Comparison of ENCODE assay signal across 8 mouse cellular contexts in genomic region chr15:98631493-98631892, GRCm38 (mm10). TPM values are rescaled to one million over a fixed set of nuclear protein-coding genes. Genes with fewer than 3 reads are reported as not detected.
DNase-seq lines count a peak whose midpoint lies in the region; ATAC-seq and TF ChIP-seq lines count a peak whose summit lies in the region.

No protein-coding gene starts in this region.

- H3K27ac ChIP-seq in gastrocnemius, adult 2 months, result peak overlapping the region; percentile 9; the same call in 1 of the 2 replicates
- H3K27ac ChIP-seq in liver, embryonic 14.5 days, result no peak overlapping the region
- no peak overlapping the region for H3K27ac ChIP-seq in thymus, adult 2 months (ENCODE audit: control insufficient read depth, insufficient read depth, low read length)

- H3K36me3 ChIP-seq in liver, embryonic 14.5 days (replicated peaks; ENCODE audit: control insufficient read depth, insufficient read depth, low read depth), result no peaks in the 10 kb centered on the region
- no peaks in the 10 kb centered on the region for H3K36me3 ChIP-seq in thymus, adult 2 months (ENCODE audit: control insufficient read depth, insufficient read depth, low read length)

- peak; percentile 77 for DNase-seq in urinary bladder, postnatal 25 days (ENCODE audit: low spot score)
- no peak for DNase-seq in urinary bladder, adult 2 months (ENCODE audit: low spot score)
- DNase-seq in cerebellum, adult 9-11 months, result peak; percentile 79
- peak; percentile 89 for DNase-seq in gastrocnemius, adult 2 months
- no peak for DNase-seq in liver, embryonic 14.5 days (ENCODE audit: low read depth in 3 of 3, low spot score in 3 of 3)
- peak; percentile 48 to 79 for DNase-seq in natural killer cell, adult 2 months (ENCODE audit: low spot score in 2 of 2)
- peak; percentile 84 for DNase-seq in thymus, adult 2 months

- TF ChIP-seq CTCF in gastrocnemius, adult 2 months (IDR thresholded peaks at IDR 0.05), result no peak; the same call in 1 of the 2 replicates
- TF ChIP-seq CTCF in liver, embryonic 14.5 days (IDR thresholded peaks at IDR 0.05; ENCODE audit: low read depth), result peak; percentile 93
- peak; percentile 97 for TF ChIP-seq CTCF in thymus, adult 2 months (IDR thresholded peaks at IDR 0.05; ENCODE audit: borderline replicate concordance, control insufficient read depth, extremely low read depth, insufficient read depth, low read length, poor library complexity)

- peaks cover 86% of the 10 kb centered on the region for H3K27me3 ChIP-seq in liver, embryonic 14.5 days (ENCODE audit: control insufficient read depth, insufficient read depth, low read length)
- peaks cover 10% of the 10 kb centered on the region; the same call in 1 of the 2 replicates for H3K27me3 ChIP-seq in thymus, adult 2 months (ENCODE audit: control insufficient read depth, insufficient read depth, low read length)

- 2% methylated on average over 18 of the region's 18 CpGs for WGBS in liver, embryonic 14.5 days (ENCODE audit: insufficient replicate concordance)
- 4% methylated on average over 18 of the region's 18 CpGs for WGBS in thymus, adult 2 months

- intact Hi-C loops in gastrocnemius, adult 2 months (cut with DNase I), result no loop called here

- TF ChIP-seq EP300 in liver, embryonic 14.5 days (IDR thresholded peaks at IDR 0.05; ENCODE audit: low read depth), result no peak

- peak; percentile 37 for ATAC-seq in inflammation-experienced regulatory T-cells, adult 6 months
- ATAC-seq in liver, embryonic 14.5 days (ENCODE audit: insufficient read depth), result peak; percentile 30; the same call in 1 of the 2 replicates

- no peak overlapping the region for H3K4me2 ChIP-seq in liver, embryonic 14.5 days (ENCODE audit: low read depth)

- peak overlapping the region; percentile 66 for H3K4me3 ChIP-seq in gastrocnemius, adult 2 months
- H3K4me3 ChIP-seq in liver, embryonic 14.5 days (ENCODE audit: insufficient read depth in 1 of 2, low read depth in 2 of 2, low read length in 2 of 2), result no peak overlapping the region
- H3K4me3 ChIP-seq in thymus, adult 2 months (ENCODE audit: control insufficient read depth, insufficient read depth, low read length), result no peak overlapping the region

- no peaks in the 10 kb centered on the region for H3K4me1 ChIP-seq in liver, embryonic 14.5 days (replicated peaks; ENCODE audit: control insufficient read depth in 2 of 2, insufficient read depth in 2 of 2, low read length in 1 of 2)
- H3K4me1 ChIP-seq in thymus, adult 2 months (replicated peaks; ENCODE audit: control insufficient read depth, insufficient read depth, low read length), result peaks cover 33% of the 10 kb centered on the region

- no peaks in the 10 kb centered on the region for H3K9me3 ChIP-seq in liver, embryonic 14.5 days (ENCODE audit: control insufficient read depth, low read length)

- no peak for TF ChIP-seq POLR2A in thymus, adult 2 months (IDR thresholded peaks at IDR 0.05; ENCODE audit: control insufficient read depth, extremely low read depth, insufficient read depth, low read length, poor library complexity)

- no peak overlapping the region for H3K9ac ChIP-seq in liver, embryonic 14.5 days (replicated peaks)

RNA-seq across cellular contexts. Expression of gene Cacnb3, which starts 0.9 kb away (rescaled TPM):
- 75.2 and 79.8 TPM in 2 replicates for polyA plus RNA-seq in urinary bladder, adult 2 months (2012; rRNA removed)
- total RNA-seq in gastrocnemius, adult 2 months (2021), result 1 to 10 TPM; 1.8 to 2.2 TPM
- under 1 TPM in 2 of 3 experiments, not detected in 1; 0.30 to 0.38 TPM for polyA plus RNA-seq in inflammation-experienced regulatory T-cells, adult 6 months (2017; shearing (Covaris generic))
- polyA plus RNA-seq in liver, embryonic 14.5 days (2012; rRNA removed), result 0.85 and 1.5 TPM in 2 replicates
- polyA plus RNA-seq in liver, embryonic 14.5 days (2014; fragmentation: Nextera tagmentation; extraction: Ambion mirVana), result 0.27 and 0.42 TPM in 2 replicates
- polyA plus RNA-seq in thymus, adult 2 months (2012; rRNA removed), result 102 and 127 TPM in 2 replicates

RNA-seq across cellular contexts. Expression of gene Adcy6, which starts 21.6 kb away (rescaled TPM):
- 43.2 and 53.3 TPM in 2 replicates for polyA plus RNA-seq in urinary bladder, adult 2 months (2012; rRNA removed)
- total RNA-seq in gastrocnemius, adult 2 months (2021), result 10 to 100 TPM; 22.8 to 23.1 TPM
- under 1 TPM in 2 of 3 experiments, not detected in 1; 0.28 to 0.44 TPM for polyA plus RNA-seq in inflammation-experienced regulatory T-cells, adult 6 months (2017; shearing (Covaris generic))
- polyA plus RNA-seq in liver, embryonic 14.5 days (2012; rRNA removed), result 11.3 and 13.1 TPM in 2 replicates
- polyA plus RNA-seq in liver, embryonic 14.5 days (2014; fragmentation: Nextera tagmentation; extraction: Ambion mirVana), result 4.2 and 5.7 TPM in 2 replicates
- polyA plus RNA-seq in thymus, adult 2 months (2012; rRNA removed), result 211 and 230 TPM in 2 replicates

RNA-seq across cellular contexts. Expression of gene Ddx23, which starts 31.2 kb away (rescaled TPM):
- polyA plus RNA-seq in urinary bladder, adult 2 months (2012; rRNA removed), result 34.0 and 45.1 TPM in 2 replicates
- 10 to 100 TPM; 66.3 to 67.4 TPM for total RNA-seq in gastrocnemius, adult 2 months (2021)
- 10 to 100 TPM; 15.4 to 37.0 (median 37.0) TPM for polyA plus RNA-seq in inflammation-experienced regulatory T-cells, adult 6 months (2017; shearing (Covaris generic))
- polyA plus RNA-seq in liver, embryonic 14.5 days (2012; rRNA removed), result 16.5 and 23.4 TPM in 2 replicates
- polyA plus RNA-seq in liver, embryonic 14.5 days (2014; fragmentation: Nextera tagmentation; extraction: Ambion mirVana), result 11.0 and 11.7 TPM in 2 replicates
- polyA plus RNA-seq in thymus, adult 2 months (2012; rRNA removed), result 59.7 and 65.5 TPM in 2 replicates

RNA-seq across cellular contexts. Expression of gene Rnd1, which starts 45.8 kb away (rescaled TPM):
- polyA plus RNA-seq in urinary bladder, adult 2 months (2012; rRNA removed), result 2.1 and 3.0 TPM in 2 replicates
- total RNA-seq in gastrocnemius, adult 2 months (2021), result 1 to 10 TPM; 1.2 to 1.5 TPM
- polyA plus RNA-seq in inflammation-experienced regulatory T-cells, adult 6 months (2017; shearing (Covaris generic)), result 1 to 10 TPM in 1 of 3 experiments, under 1 TPM in 2; 0.94 to 1.8 (median 0.99) TPM
- 0.25 and 0.67 TPM in 2 replicates for polyA plus RNA-seq in liver, embryonic 14.5 days (2012; rRNA removed)
- polyA plus RNA-seq in liver, embryonic 14.5 days (2014; fragmentation: Nextera tagmentation; extraction: Ambion mirVana), result 0.24 and 0.63 TPM in 2 replicates
- polyA plus RNA-seq in thymus, adult 2 months (2012; rRNA removed), result 2.6 and 2.8 TPM in 2 replicates

Comparison
In these comparisons a context has a peak if more than half of its experiments do, and no peak if none do; other contexts are left out.
1. DNase-seq: peak in urinary bladder, postnatal 25 days (single experiment), cerebellum, adult 9-11 months (single experiment), gastrocnemius, adult 2 months (single experiment), natural killer cell, adult 2 months (2 of 2) and thymus, adult 2 months (single experiment); none in urinary bladder, adult 2 months (single experiment) and liver, embryonic 14.5 days (0 of 3).
2. RNA of gene Cacnb3, which starts 0.9 kb away (polyA plus RNA-seq): 102 to 127 TPM in thymus, adult 2 months and 75.2 to 79.8 TPM in urinary bladder, adult 2 months; 0.27 to 1.5 TPM in liver, embryonic 14.5 days and 0.30 to 0.38 TPM in inflammation-experienced regulatory T-cells, adult 6 months; every median in the first group is over 10 times any median in the second.